Mouse (Mus musculus) heart, postnatal 0 days (tissue): ENCODE measurements around the gene Tspo2. TPM values are rescaled to one million over a fixed set of nuclear protein-coding genes. Genes with fewer than 3 reads are reported as not detected.
A peak's percentile ranks its signal among the peaks of the same experiment; 100 is the strongest.

ENCODE experiments used
- ATAC-seq: fragments of 200-750 bp; cut with Nextera tagmentation; 2 replicates; pipeline ENCODE4 v1.8.0; 2017; ENCODE audit warnings: low read depth, moderate number of reproducible peaks, moderate library complexity; ENCODE audit not compliant: insufficient read depth
- DNase-seq: peaks from one replicate; pipeline ENCODE4 v3.0.0-alpha.2; 2016; ENCODE audit warnings: low spot score
- H3K27ac ChIP-seq: fragments of 300-500 bp; sonication (generic); 2 replicates; pipeline ENCODE4 v1.5.1; 2014; ENCODE audit warnings: low read depth, mild to moderate bottlenecking
- H3K27me3 ChIP-seq: fragments of 300-500 bp; sonication (generic); 2 replicates; pipeline ENCODE4 v1.6.1; 2014; ENCODE audit warnings: low read length, mixed read lengths; ENCODE audit not compliant: control insufficient read depth, insufficient read depth
- H3K36me3 ChIP-seq: fragments of 300-500 bp; sonication (generic); replicated peaks from 2 replicates; pipeline ENCODE4 v1.6.1; 2014; ENCODE audit warnings: low read length, mixed read lengths; ENCODE audit not compliant: control insufficient read depth, insufficient read depth
- H3K4me1 ChIP-seq: fragments of 300-500 bp; sonication (generic); 2 replicates; pipeline ENCODE4 v1.6.1; 2014; ENCODE audit warnings: antibody characterized with exemption; ENCODE audit not compliant: control insufficient read depth, insufficient read depth
- H3K4me2 ChIP-seq: fragments of 300-500 bp; sonication (generic); 2 replicates; pipeline ENCODE4 v1.6.1; 2014; ENCODE audit warnings: low read depth, mild to moderate bottlenecking, low read length, moderate library complexity
- H3K4me3 ChIP-seq: fragments of 300-500 bp; sonication (generic); 2 replicates; pipeline ENCODE4 v1.5.1; 2014; ENCODE audit warnings: low read depth, low read length
- H3K9ac ChIP-seq: fragments of 300-500 bp; sonication (generic); replicated peaks from 2 replicates; pipeline ENCODE4 v1.6.1; 2014; ENCODE audit warnings: low read depth, low read length, mixed read lengths
- H3K9me3 ChIP-seq: fragments of 300-500 bp; sonication (generic); replicated peaks from 2 replicates; pipeline ENCODE4 v1.6.1; 2016; ENCODE audit warnings: low read length; ENCODE audit not compliant: control insufficient read depth
- CTCF ChIP-seq: IDR thresholded peaks from 2 replicates; pipeline ENCODE4 v1.5.1; 2016; ENCODE audit warnings: antibody characterized with exemption, control low read depth, low read depth
- EP300 ChIP-seq: IDR thresholded peaks from 2 replicates; pipeline ENCODE4 v1.6.1; 2016; ENCODE audit warnings: antibody characterized with exemption, low read depth
- WGBS: fragments of 180-500 bp; shearing (Covaris S2); extraction: QIAGEN DNeasy Blood & Tissue Kit; methylation state at CpG from one replicate; pipeline ENCODE4 v1.1.7; 2014; 5-methylcytosine and 5-hydroxymethylcytosine counted together
- polyA plus RNA-seq: library from polyadenylated mRNA; unstranded; fragments of >200 nt; fragmentation: Nextera tagmentation; extraction: Ambion mirVana; gene quantifications from 2 replicates; pipeline ENCODE4 v1.2.1, GENCODE M21; 2015
- total RNA-seq: library from RNA; depleted of rRNA; stranded (reverse); fragments of >200 nt; gene quantifications from 2 replicates; pipeline ENCODE4 v1.2.3, GENCODE M21; 2014; ENCODE audit warnings: low replicate concordance

The Tspo2 gene
- total and polyA plus RNA-seq, 2 experiments from 2014 or later = 0.75 TPM; not detected in 1

- no peaks in the 10 kb centered on the region for H3K27me3 ChIP-seq
- no peak overlapping the region for H3K4me3 ChIP-seq
- TF ChIP-seq CTCF (no peak), EP300 (0 out of 2 replicates have a peak, but pooled peaks have one; percentile 27)
- 0 out of 2 replicates have a peak, but pooled peaks cover 8% of the 10 kb centered on the region for H3K4me1 ChIP-seq
- H3K4me2 ChIP-seq = no peak overlapping the region
- 48% methylated on average over 7 of the region's 7 CpGs for WGBS
- H3K9me3 ChIP-seq = no peaks in the 10 kb centered on the region
- 0 out of 2 replicates have a peak overlapping the region, but pooled peaks have one; percentile 2 for H3K9ac ChIP-seq
- peaks cover 73% of the 10 kb centered on the region for H3K36me3 ChIP-seq
- ATAC-seq (peak; percentile 50; the same call in 1 of the 2 replicates), DNase-seq (peak; percentile 53)
- peak overlapping the region; percentile 36 for H3K27ac ChIP-seq
Observed at GRCm38 (mm10) chr17:48416011-48416410, 35.3 kb downstream of the Tspo2 start.

GRCm38 (mm10) chr17:48411241-48411640 is 40.1 kb downstream of the Tspo2 start:
- ATAC-seq = no peak
- WGBS = 41% methylated on average over 8 of the region's 8 CpGs

GRCm38 (mm10) chr17:48410299-48410785 is 41.0 kb downstream of the Tspo2 start:
- Histone ChIP-seq H3K36me3 (peaks cover 21% of the 10 kb centered on the region; the same call in 1 of the 2 replicates), H3K27ac (peak overlapping the region; percentile 99), H3K4me1 (peaks cover 31% of the 10 kb centered on the region), H3K9ac (peak overlapping the region; percentile 63), H3K27me3 (no peaks in the 10 kb centered on the region), H3K9me3 (no peaks in the 10 kb centered on the region), H3K4me3 (peak overlapping the region; percentile 87), H3K4me2 (peak overlapping the region; percentile 76)
- ATAC-seq = no peak
- no peak for TF ChIP-seq EP300
- TF ChIP-seq CTCF = no peak
- DNase-seq = no peak
- WGBS = under 1% methylated on average over 13 of the region's 13 CpGs

More at GRCm38 (mm10) chr17:48411241-48411640, 40.1 kb downstream of the Tspo2 start:
- DNase-seq = no peak
- no peak for TF ChIP-seq CTCF
- Histone ChIP-seq H3K27me3 (no peaks in the 10 kb centered on the region), H3K9ac (peak overlapping the region; percentile 63), H3K4me3 (peak overlapping the region; percentile 87), H3K9me3 (no peaks in the 10 kb centered on the region), H3K36me3 (peaks cover 29% of the 10 kb centered on the region), H3K4me2 (peak overlapping the region; percentile 76), H3K4me1 (peaks cover 23% of the 10 kb centered on the region), H3K27ac (peak overlapping the region; percentile 99; the same call in 1 of the 2 replicates)

- Histone ChIP-seq H3K4me3 (peak within 1 kb of the TSS; percentile 87), H3K27me3 (no peaks in the 10 kb centered on the region), H3K9me3 (no peaks in the 10 kb centered on the region), H3K36me3 (peaks cover 14% of the 10 kb centered on the region; the same call in 1 of the 2 replicates), H3K4me2 (peak within 1 kb of the TSS; percentile 78), H3K27ac (peak within 1 kb of the TSS; percentile 99), H3K4me1 (peaks cover 31% of the 10 kb centered on the region), H3K9ac (peak within 1 kb of the TSS; percentile 96)
- peak; percentile 99 for DNase-seq
- under 1% methylated on average over 84 of the region's 84 CpGs for WGBS
- TF ChIP-seq EP300 (peak; percentile 67), CTCF (0 out of 2 replicates have a peak, but pooled peaks have one; percentile 3)
- ATAC-seq = peak; percentile 91
Observed at GRCm38 (mm10) chr17:48409380-48410298, 41.7 kb downstream of the Tspo2 start, which contains the start of the genes Nfya and Oard1. Nfya (minus strand) TSS chr17:48409906. Oard1 (plus strand) TSS chr17:48410014.

DNA sequence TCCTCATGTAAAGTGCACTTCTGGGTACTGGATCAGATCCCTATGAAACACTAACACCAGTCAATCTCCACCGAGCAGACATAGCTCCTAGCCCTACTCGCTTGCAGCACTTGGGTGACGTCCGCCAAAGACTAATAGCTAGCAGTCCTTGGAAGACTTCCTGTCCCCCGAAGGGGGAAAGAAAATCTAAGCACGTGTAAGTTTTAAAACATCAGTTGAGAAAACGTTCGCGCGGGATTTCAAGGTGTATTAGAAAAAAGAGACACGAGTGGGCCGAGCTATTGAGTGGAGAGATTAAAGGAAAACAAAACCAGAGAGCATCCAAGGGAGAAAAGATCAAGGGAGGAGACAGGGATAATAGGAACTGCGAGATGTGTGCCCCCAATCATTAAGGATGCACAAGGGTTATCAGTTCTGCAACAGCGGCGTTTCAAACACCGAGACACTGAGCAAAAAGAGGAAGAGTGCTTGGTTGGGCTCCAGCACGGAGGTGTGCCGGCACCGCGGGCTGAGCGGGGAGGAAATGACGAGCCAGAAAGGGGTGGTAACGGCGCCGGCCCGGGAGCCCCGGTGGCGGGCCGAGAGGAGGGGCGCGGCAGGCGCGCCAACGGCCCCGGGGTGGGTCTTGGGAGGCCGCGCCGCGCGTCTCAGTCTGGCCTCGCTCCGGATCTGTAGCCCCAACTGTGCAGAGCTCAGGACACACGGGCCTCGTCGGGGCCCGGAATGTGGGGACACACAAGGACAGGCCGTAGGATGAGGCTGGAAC is 42.6 kb downstream of the Tspo2 start:
- peak; percentile 28 for ATAC-seq
- peak overlapping the region; percentile 96 for H3K9ac ChIP-seq
- H3K36me3 ChIP-seq = 0 out of 2 replicates have a peak, but pooled peaks cover 6% of the 10 kb centered on the region
- peak; percentile 71 for DNase-seq
- no peak for TF ChIP-seq EP300
- TF ChIP-seq CTCF = no peak
- H3K4me3 ChIP-seq = peak overlapping the region; percentile 87
- no peaks in the 10 kb centered on the region for H3K27me3 ChIP-seq
- under 1% methylated on average over 46 of the region's 47 CpGs for WGBS
- H3K4me2 ChIP-seq = peak overlapping the region; percentile 78
- peaks cover 31% of the 10 kb centered on the region for H3K4me1 ChIP-seq
- peak overlapping the region; percentile 99 for H3K27ac ChIP-seq
- no peaks in the 10 kb centered on the region for H3K9me3 ChIP-seq
